ENCODE assay signal across 8 mouse cellular contexts in the genomic region with DNA sequence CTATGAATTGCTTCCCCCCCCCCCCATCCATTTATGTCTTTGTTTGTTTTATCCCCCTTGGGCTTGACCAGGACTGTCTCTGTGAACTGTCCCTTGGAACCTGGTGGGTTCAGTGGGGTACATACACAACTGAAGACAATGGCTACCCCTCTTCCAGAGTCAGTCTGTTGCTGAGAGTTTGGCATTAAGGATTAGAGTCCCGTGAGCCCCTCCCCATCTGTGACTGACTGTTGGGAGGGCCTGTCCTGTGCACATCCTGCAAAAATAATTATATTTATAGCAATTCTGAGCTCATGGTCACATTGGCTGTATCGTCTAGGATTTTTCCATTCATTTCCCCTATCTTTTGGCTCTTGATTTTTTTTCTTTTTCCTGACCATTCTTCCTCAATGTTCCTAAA. TPM values are rescaled to one million over a fixed set of nuclear protein-coding genes. Genes with fewer than 3 reads are reported as not detected.
DNase-seq lines count a peak whose midpoint lies in the region; ATAC-seq and TF ChIP-seq lines count a peak whose summit lies in the region.

No protein-coding gene starts in this region.

- peak overlapping the region; percentile 80 for H3K4me2 ChIP-seq in intestine, embryonic 16.5 days (ENCODE audit: low read depth, low read length)

- 19% methylated on average over 2 of the region's 2 CpGs for WGBS in intestine, embryonic 16.5 days

- H3K27me3 ChIP-seq in intestine, embryonic 16.5 days (replicated peaks; ENCODE audit: control insufficient read depth, insufficient read depth, low read length) = no peaks in the 10 kb centered on the region
- no peaks in the 10 kb centered on the region for H3K27me3 ChIP-seq in megakaryocyte, embryonic 14.5 days (replicated peaks)

- peak overlapping the region; percentile 80 to 89 for H3K4me3 ChIP-seq in ES-E14 (ENCODE audit: insufficient read depth in 1 of 2, low read depth in 1 of 2, low read length in 2 of 2, poor library complexity in 1 of 2, severe bottlenecking in 1 of 2)
- H3K4me3 ChIP-seq in intestine, embryonic 16.5 days (ENCODE audit: low read length) = peak overlapping the region; percentile 88
- H3K4me3 ChIP-seq in megakaryocyte, embryonic 14.5 days (replicated peaks) = peak overlapping the region; percentile 97

- peak; percentile 22 for ATAC-seq in frontal cortex, adult (ENCODE audit: low TSS enrichment)
- ATAC-seq in erythroid progenitor cell, adult 5-6 weeks (replicated peaks; ENCODE audit: low FRiP score, poor library complexity, severe bottlenecking) = peak; percentile 2; the same call in 1 of the 2 replicates
- peak; percentile 13 for ATAC-seq in intestine, embryonic 16.5 days

- no peaks in the 10 kb centered on the region for H3K36me3 ChIP-seq in ES-E14 (ENCODE audit: control insufficient read depth, insufficient read depth, low read length, poor library complexity, severe bottlenecking)
- H3K36me3 ChIP-seq in intestine, embryonic 16.5 days (ENCODE audit: control insufficient read depth, insufficient read depth, low read length) = no peaks in the 10 kb centered on the region
- no peaks in the 10 kb centered on the region for H3K36me3 ChIP-seq in megakaryocyte, embryonic 14.5 days (replicated peaks; ENCODE audit: low read length)

- in situ Hi-C loops in ES-E14 (cut with MboI; ENCODE audit: low sequenced_read_pairs in 2 of 2, unreplicated experiment in 2 of 2) = no loop called here

- peak overlapping the region; percentile 98; the same call in 1 of the 2 replicates for H3K9ac ChIP-seq in ES-E14 (ENCODE audit: insufficient read depth, low read depth, low read length, poor library complexity, severe bottlenecking)
- peak overlapping the region; percentile 91 for H3K9ac ChIP-seq in intestine, embryonic 16.5 days (ENCODE audit: low read depth, low read length)

- DNase-seq in frontal cortex, postnatal 14 days (ENCODE audit: low spot score in 2 of 2) = no peak
- DNase-seq in ES-E14 (ENCODE audit: low read depth, low spot score) = no peak
- no peak for DNase-seq in gastrocnemius, adult 18-20 months (ENCODE audit: low spot score)
- DNase-seq in gastrocnemius, postnatal 25 days = no peak

- H3K4me1 ChIP-seq in ES-E14 (ENCODE audit: control insufficient read depth in 2 of 2, insufficient read depth in 2 of 2, low read length in 2 of 2, poor library complexity in 1 of 2) = peaks cover 0 to 3% of the 10 kb centered on the region in 2 experiments; a peak in 2 of 4 replicates
- H3K4me1 ChIP-seq in intestine, embryonic 16.5 days (ENCODE audit: control insufficient read depth, insufficient read depth, low read length) = no peaks in the 10 kb centered on the region
- peaks cover 32% of the 10 kb centered on the region for H3K4me1 ChIP-seq in megakaryocyte, embryonic 14.5 days

- H3K27ac ChIP-seq in ES-E14 (ENCODE audit: insufficient read depth, low read depth, low read length, poor library complexity, severe bottlenecking) = no peak overlapping the region
- H3K27ac ChIP-seq in intestine, embryonic 16.5 days (ENCODE audit: low read length) = 0 out of 2 replicates have a peak overlapping the region, but pooled peaks have one; percentile 97

- no peaks in the 10 kb centered on the region for H3K9me3 ChIP-seq in ES-E14 (ENCODE audit: control insufficient read depth, insufficient read depth, low read depth, low read length)
- H3K9me3 ChIP-seq in intestine, embryonic 16.5 days (ENCODE audit: control insufficient read depth, low read length) = no peaks in the 10 kb centered on the region
- H3K9me3 ChIP-seq in megakaryocyte, embryonic 14.5 days = no peaks in the 10 kb centered on the region

TF ChIP-seq in ES-E14, 5 proteins besides CTCF, POLR2A, EP300 and RAD21:
- TF ChIP-seq HCFC1 (IDR thresholded peaks at IDR 0.05; ENCODE audit: borderline replicate concordance, insufficient read depth, low read length) (no peak), ZNF384 (IDR thresholded peaks at IDR 0.05; ENCODE audit: low read depth, low read length) (no peak), MAFK (IDR thresholded peaks at IDR 0.05; ENCODE audit: insufficient read depth, low read depth, low read length) (no peak), ZC3H11A (IDR thresholded peaks at IDR 0.05; ENCODE audit: borderline replicate concordance, low read depth, low read length) (no peak), CHD2 (IDR thresholded peaks at IDR 0.05; ENCODE audit: low read depth, low read length) (no peak)

RNA-seq across cellular contexts. Expression of a gene that starts 1.4 kb away (rescaled TPM):
- total RNA-seq in ES-E14 (2012; rRNA removed) = 10.3 and 13.6 TPM in 2 replicates
- 50.1 and 53.7 TPM in 2 replicates for total RNA-seq in erythroid progenitor cell, adult 5-6 weeks (2015; ENCODE audit: low replicate concordance)
- total RNA-seq in erythroid progenitor cell, adult 5-6 weeks (2017; ENCODE audit: low replicate concordance) = 38.6 and 56.5 TPM in 2 replicates
- polyA plus RNA-seq in intestine, embryonic 16.5 days (2015; fragmentation: Nextera tagmentation; extraction: Ambion mirVana) = 15.8 and 15.9 TPM in 2 replicates
- polyA plus RNA-seq in megakaryocyte, embryonic 14.5 days (2012; ENCODE audit: insufficient read depth, low replicate concordance) = 6.7 and 7.6 TPM in 2 replicates
- 10 to 100 TPM in 1 of 2 experiments, 1 to 10 TPM in 1; 9.9 to 10.6 TPM for total RNA-seq in gastrocnemius, adult 18-20 months (2021)
- 1 to 10 TPM; 8.1 to 8.5 TPM for total RNA-seq in gastrocnemius, postnatal 25 days (2021)

RNA-seq across cellular contexts. Expression of a gene that starts 11.8 kb away (rescaled TPM):
- 4.0 and 6.0 TPM in 2 replicates for total RNA-seq in ES-E14 (2012; rRNA removed)
- total RNA-seq in erythroid progenitor cell, adult 5-6 weeks (2015; ENCODE audit: low replicate concordance) = 5.4 and 7.1 TPM in 2 replicates
- total RNA-seq in erythroid progenitor cell, adult 5-6 weeks (2017; ENCODE audit: low replicate concordance) = 8.4 and 12.8 TPM in 2 replicates
- polyA plus RNA-seq in intestine, embryonic 16.5 days (2015; fragmentation: Nextera tagmentation; extraction: Ambion mirVana) = 20.4 and 21.4 TPM in 2 replicates
- 10.5 and 24.9 TPM in 2 replicates for polyA plus RNA-seq in megakaryocyte, embryonic 14.5 days (2012; ENCODE audit: insufficient read depth, low replicate concordance)
- 10 to 100 TPM; 11.3 to 11.6 TPM for total RNA-seq in gastrocnemius, adult 18-20 months (2021)
- 10 to 100 TPM; 13.6 to 14.4 TPM for total RNA-seq in gastrocnemius, postnatal 25 days (2021)
